16 mouse cellular contexts compared by ENCODE assay signal in the genomic region with DNA sequence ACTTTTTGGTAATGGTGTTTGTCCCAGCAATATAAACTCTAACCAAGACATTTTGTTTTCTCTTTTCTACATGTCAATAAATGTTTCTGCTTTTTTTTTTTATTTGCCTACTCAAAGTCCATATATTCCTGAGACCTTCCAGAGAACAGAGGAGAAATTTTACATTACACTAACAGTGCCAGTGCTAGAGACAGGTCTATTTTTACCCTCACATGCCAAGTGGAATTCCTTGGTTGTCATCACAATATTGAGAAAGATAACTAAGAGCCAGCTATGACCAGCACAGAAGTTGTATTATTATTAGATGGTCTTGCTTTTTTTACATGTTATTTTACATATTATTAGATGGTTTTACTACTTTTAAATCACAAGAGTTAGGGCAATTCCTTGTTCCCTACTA.
"Had no signal": no experiment of that assay in that cellular context is flagged by ENCODE, and none has a peak within 500 bp of the region (broad histone marks: within the 10 kb centered on the region; RNA-seq: fewer than 3 reads in every experiment).

No protein-coding gene starts in this region.

- H3K27me3 ChIP-seq: lung, embryonic 15.5 days; megakaryocyte, embryonic 14.5 days; midbrain, embryonic 12.5 days; midbrain, embryonic 15.5 days; neural tube, embryonic 12.5 days; stomach, embryonic 15.5 days had no signal

- H3K9ac ChIP-seq: lung, embryonic 15.5 days; midbrain, embryonic 12.5 days; midbrain, embryonic 15.5 days; neural tube, embryonic 12.5 days; stomach, embryonic 15.5 days had no signal

- DNase-seq: lung, adult 2 months; lung, postnatal 14 days; lung, postnatal 36 days; right cerebral cortex, postnatal 14 days; thymus, adult 2 months; thymus, postnatal 25 days; thymus, postnatal 4 days had no signal

- H3K4me2 ChIP-seq: lung, embryonic 15.5 days; midbrain, embryonic 12.5 days; midbrain, embryonic 15.5 days; neural tube, embryonic 12.5 days; stomach, embryonic 15.5 days had no signal

- H3K9me3 ChIP-seq: lung, embryonic 15.5 days; midbrain, embryonic 12.5 days; midbrain, embryonic 15.5 days; neural tube, embryonic 12.5 days; stomach, embryonic 15.5 days had no signal

- H3K27ac ChIP-seq: lung, embryonic 15.5 days; macrophage; midbrain, embryonic 12.5 days; midbrain, embryonic 15.5 days; neural tube, embryonic 12.5 days; stomach, embryonic 15.5 days; stomach, postnatal 0 days had no signal

- H3K4me1 ChIP-seq: lung, embryonic 15.5 days; megakaryocyte, embryonic 14.5 days; midbrain, embryonic 15.5 days; neural tube, embryonic 12.5 days; stomach, embryonic 15.5 days had no signal

- H3K36me3 ChIP-seq: lung, embryonic 15.5 days; midbrain, embryonic 12.5 days; midbrain, embryonic 15.5 days; neural tube, embryonic 12.5 days; stomach, embryonic 15.5 days had no signal

- ATAC-seq: lung, postnatal 0 days; midbrain, embryonic 15.5 days had no signal

- H3K4me3 ChIP-seq: lung, embryonic 15.5 days; megakaryocyte, embryonic 14.5 days; midbrain, embryonic 12.5 days; midbrain, embryonic 15.5 days; neural tube, embryonic 12.5 days; stomach, embryonic 15.5 days had no signal
